Mouse (Mus musculus): ENCODE data around the gene Osbp2. TPM values are rescaled to one million over a fixed set of nuclear protein-coding genes. Genes with fewer than 3 reads are reported as not detected.

The Osbp2 gene
- polyA plus RNA-seq, 1 experiment: 2.1 TPM

DNA sequence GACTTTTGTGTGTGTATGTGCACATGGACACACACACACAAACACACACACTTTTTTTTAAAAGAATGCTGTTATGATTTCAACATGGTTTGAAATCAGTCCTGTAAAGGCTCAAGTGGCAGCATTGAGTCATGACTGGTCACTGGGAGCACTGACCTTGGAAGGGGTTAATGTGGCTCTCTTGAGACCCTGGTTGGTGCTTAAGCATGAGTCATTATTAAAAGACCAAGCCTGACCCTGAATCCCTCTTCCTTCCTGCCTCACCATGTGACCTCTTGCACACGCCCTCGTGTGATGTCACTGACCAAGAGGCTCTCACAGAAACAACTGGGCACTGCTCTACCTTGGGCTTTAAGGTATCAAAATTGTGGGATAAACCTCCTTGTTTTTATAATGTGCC, 124.9 kb downstream of the Osbp2 start:
- Histone ChIP-seq H3K79me3 (ENCODE audit: low read depth) (no peaks in the 10 kb centered on the region), H3ac (ENCODE audit: control insufficient read depth, insufficient read length, low read depth) (no peak overlapping the region), H3K36me3 (ENCODE audit: control insufficient read depth, insufficient read depth) (no peaks in the 10 kb centered on the region), H3K4me3 (ENCODE audit: insufficient read depth, poor library complexity, severe bottlenecking) (no peak overlapping the region), H3K79me2 (ENCODE audit: control insufficient read depth, insufficient read depth) (no peaks in the 10 kb centered on the region), H3K27me3 (ENCODE audit: control insufficient read depth, insufficient read depth, insufficient read length) (no peaks in the 10 kb centered on the region)
- peak; percentile 11 for TF ChIP-seq MYOD1 (IDR thresholded peaks at IDR 0.05; ENCODE audit: control insufficient read depth, insufficient read length, low read depth)
- no peak for TF ChIP-seq MYOG (IDR thresholded peaks at IDR 0.05; ENCODE audit: control insufficient read depth, extremely low read depth, insufficient read length)
- peak; percentile 23 for TF ChIP-seq MAX (IDR thresholded peaks at IDR 0.05)
- no peak for TF ChIP-seq CTCF (IDR thresholded peaks at IDR 0.05; ENCODE audit: control insufficient read depth, insufficient read depth, insufficient read length)
- TF ChIP-seq USF1 (IDR thresholded peaks at IDR 0.05; ENCODE audit: low read depth): peak; percentile 94
- TF ChIP-seq FOSL1 (IDR thresholded peaks at IDR 0.05; ENCODE audit: insufficient read depth, low read length, poor library complexity, severe bottlenecking): peak; percentile 68
- peak; percentile 65 for TF ChIP-seq CEBPB (IDR thresholded peaks at IDR 0.05; ENCODE audit: low read depth)

DNA sequence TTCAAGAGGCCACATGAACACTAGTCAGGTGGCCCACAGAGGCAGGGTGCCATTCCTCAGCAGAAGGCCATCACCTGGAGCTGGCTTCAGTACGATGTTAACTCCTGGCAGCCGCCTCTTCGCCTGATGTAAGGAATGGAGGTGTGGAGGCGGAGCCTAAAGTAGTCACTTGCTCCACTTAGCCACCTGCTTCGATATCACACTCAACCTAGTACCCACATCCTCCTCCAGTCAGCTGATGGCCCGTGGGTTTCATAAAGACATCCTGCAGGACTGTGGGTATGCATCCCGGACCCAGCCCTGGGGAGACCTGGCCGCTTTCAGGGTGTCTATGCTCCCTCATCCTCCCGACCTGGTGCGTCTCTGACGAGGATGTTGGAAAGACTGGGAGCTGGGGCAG, 128.0 kb downstream of the Osbp2 start:
- Histone ChIP-seq H3K4me3 (ENCODE audit: insufficient read depth, poor library complexity, severe bottlenecking) (no peak overlapping the region), H3K36me3 (ENCODE audit: control insufficient read depth, insufficient read depth) (no peaks in the 10 kb centered on the region), H3K79me2 (ENCODE audit: control insufficient read depth, insufficient read depth) (no peaks in the 10 kb centered on the region), H3K27me3 (ENCODE audit: control insufficient read depth, insufficient read depth, insufficient read length) (no peaks in the 10 kb centered on the region), H3ac (ENCODE audit: control insufficient read depth, insufficient read length, low read depth) (no peak overlapping the region), H3K79me3 (ENCODE audit: low read depth) (no peaks in the 10 kb centered on the region)
- TF ChIP-seq CTCF (IDR thresholded peaks at IDR 0.05; ENCODE audit: control insufficient read depth, insufficient read depth, insufficient read length) (no peak), MAX (IDR thresholded peaks at IDR 0.05) (no peak), MYOD1 (IDR thresholded peaks at IDR 0.05; ENCODE audit: control insufficient read depth, insufficient read length, low read depth) (no peak), FOSL1 (IDR thresholded peaks at IDR 0.05; ENCODE audit: insufficient read depth, low read length, poor library complexity, severe bottlenecking) (no peak), MYOG (IDR thresholded peaks at IDR 0.05; ENCODE audit: control insufficient read depth, extremely low read depth, insufficient read length) (no peak), USF1 (IDR thresholded peaks at IDR 0.05; ENCODE audit: low read depth) (no peak), CEBPB (IDR thresholded peaks at IDR 0.05; ENCODE audit: low read depth) (no peak)

DNA sequence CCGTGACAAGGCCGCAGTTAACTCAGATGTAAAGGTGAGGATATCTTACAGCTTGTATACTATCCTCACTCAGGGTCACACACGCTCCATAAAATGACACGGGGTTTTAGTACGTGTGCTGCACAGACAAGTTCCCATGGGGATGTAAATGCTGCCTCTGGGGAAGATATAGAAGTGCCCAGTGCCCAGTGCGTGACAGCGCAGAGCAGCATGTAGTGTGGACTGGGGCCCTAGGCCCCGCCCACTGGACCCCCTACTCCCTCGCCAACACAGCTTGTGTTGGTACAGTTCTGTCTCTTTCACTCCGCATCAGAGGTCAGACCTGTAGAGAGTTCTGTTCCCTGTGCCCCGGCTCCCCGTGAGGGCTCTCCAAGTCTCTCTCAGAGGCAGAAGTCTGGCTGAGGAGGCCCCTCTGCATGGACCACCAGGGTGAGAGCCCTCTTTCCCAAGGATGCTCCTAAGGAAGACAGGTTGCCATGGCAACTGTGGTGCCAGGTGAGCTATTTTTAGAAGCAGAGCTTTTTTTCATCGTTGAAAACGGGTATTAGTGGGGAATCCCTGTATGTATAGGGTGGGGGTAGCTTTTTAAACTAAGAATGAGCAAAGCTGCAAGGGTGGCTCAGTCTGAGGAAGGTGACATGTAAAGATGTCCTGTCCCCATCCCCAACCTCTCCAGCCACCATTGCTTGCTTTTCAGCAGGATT, 129.6 kb downstream of the Osbp2 start:
- Histone ChIP-seq H3K36me3 (ENCODE audit: control insufficient read depth, insufficient read depth) (no peaks in the 10 kb centered on the region), H3K79me2 (ENCODE audit: control insufficient read depth, insufficient read depth) (no peaks in the 10 kb centered on the region), H3ac (ENCODE audit: control insufficient read depth, insufficient read length, low read depth) (no peak overlapping the region), H3K79me3 (ENCODE audit: low read depth) (no peaks in the 10 kb centered on the region), H3K27me3 (ENCODE audit: control insufficient read depth, insufficient read depth, insufficient read length) (no peaks in the 10 kb centered on the region), H3K4me3 (ENCODE audit: insufficient read depth, poor library complexity, severe bottlenecking) (no peak overlapping the region)
- TF ChIP-seq MYOG (IDR thresholded peaks at IDR 0.05; ENCODE audit: control insufficient read depth, extremely low read depth, insufficient read length) (no peak), MAX (IDR thresholded peaks at IDR 0.05) (no peak), FOSL1 (IDR thresholded peaks at IDR 0.05; ENCODE audit: insufficient read depth, low read length, poor library complexity, severe bottlenecking) (no peak), CTCF (IDR thresholded peaks at IDR 0.05; ENCODE audit: control insufficient read depth, insufficient read depth, insufficient read length) (no peak), MYOD1 (IDR thresholded peaks at IDR 0.05; ENCODE audit: control insufficient read depth, insufficient read length, low read depth) (no peak), USF1 (IDR thresholded peaks at IDR 0.05; ENCODE audit: low read depth) (no peak), CEBPB (IDR thresholded peaks at IDR 0.05; ENCODE audit: low read depth) (no peak)

DNA sequence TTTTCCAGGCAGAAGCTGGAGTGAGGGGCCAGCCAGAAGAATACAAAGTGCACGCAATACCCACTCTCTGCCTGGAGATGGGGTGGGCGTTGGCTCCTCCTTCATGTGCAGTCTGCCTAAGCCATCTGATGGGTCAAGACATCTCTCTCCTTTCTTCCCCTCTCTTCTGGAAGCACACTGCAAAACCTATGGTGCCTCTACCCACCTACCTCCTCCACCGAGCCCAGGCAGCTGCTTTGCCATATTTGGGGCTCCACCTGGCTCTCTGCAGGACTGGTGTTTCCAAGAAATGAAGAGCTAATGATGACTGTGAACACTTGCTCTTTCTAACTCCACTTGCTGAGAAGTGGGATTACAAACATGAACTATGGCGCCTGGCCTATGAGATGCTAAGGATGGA, 132.2 kb downstream of the Osbp2 start:
- TF ChIP-seq FOSL1 (IDR thresholded peaks at IDR 0.05; ENCODE audit: insufficient read depth, low read length, poor library complexity, severe bottlenecking): no peak
- no peak for TF ChIP-seq CEBPB (IDR thresholded peaks at IDR 0.05; ENCODE audit: low read depth)
- TF ChIP-seq MYOG (IDR thresholded peaks at IDR 0.05; ENCODE audit: control insufficient read depth, extremely low read depth, insufficient read length): no peak
- TF ChIP-seq MYOD1 (IDR thresholded peaks at IDR 0.05; ENCODE audit: control insufficient read depth, insufficient read length, low read depth): no peak
- no peak for TF ChIP-seq CTCF (IDR thresholded peaks at IDR 0.05; ENCODE audit: control insufficient read depth, insufficient read depth, insufficient read length)
- no peak for TF ChIP-seq USF1 (IDR thresholded peaks at IDR 0.05; ENCODE audit: low read depth)
- no peak for TF ChIP-seq MAX (IDR thresholded peaks at IDR 0.05)
- Histone ChIP-seq H3K4me3 (ENCODE audit: insufficient read depth, poor library complexity, severe bottlenecking) (no peak overlapping the region), H3ac (ENCODE audit: control insufficient read depth, insufficient read length, low read depth) (no peak overlapping the region)

GRCm38 (mm10) chr11:3727438-3728105, 136.1 kb downstream of the Osbp2 start:
- Histone ChIP-seq H3K36me3 (ENCODE audit: control insufficient read depth, insufficient read depth) (no peaks in the 10 kb centered on the region), H3ac (ENCODE audit: control insufficient read depth, insufficient read length, low read depth) (no peak overlapping the region), H3K79me2 (ENCODE audit: control insufficient read depth, insufficient read depth) (no peaks in the 10 kb centered on the region), H3K27me3 (ENCODE audit: control insufficient read depth, insufficient read depth, insufficient read length) (no peaks in the 10 kb centered on the region), H3K79me3 (ENCODE audit: low read depth) (no peaks in the 10 kb centered on the region), H3K4me3 (ENCODE audit: insufficient read depth, poor library complexity, severe bottlenecking) (no peak overlapping the region)
- TF ChIP-seq MYOD1 (IDR thresholded peaks at IDR 0.05; ENCODE audit: control insufficient read depth, insufficient read length, low read depth): peak; percentile 49
- TF ChIP-seq FOSL1 (IDR thresholded peaks at IDR 0.05; ENCODE audit: insufficient read depth, low read length, poor library complexity, severe bottlenecking): no peak

More for the DNA sequence above, 132.2 kb downstream of the Osbp2 start:
- no peaks in the 10 kb centered on the region for H3K36me3 ChIP-seq (ENCODE audit: control insufficient read depth, insufficient read depth)
- no peaks in the 10 kb centered on the region for H3K27me3 ChIP-seq (ENCODE audit: control insufficient read depth, insufficient read depth, insufficient read length)
- no peaks in the 10 kb centered on the region for H3K79me2 ChIP-seq (ENCODE audit: control insufficient read depth, insufficient read depth)
- H3K79me3 ChIP-seq (ENCODE audit: low read depth): no peaks in the 10 kb centered on the region

All from C2C12 (cell line).